Mouse (Mus musculus) lung, adult 2 months (tissue): ENCODE measurements at regions not wholly inside any gene's neighbourhood (a gene's known extent, or its start where the extent isn't known, plus 50 kb on each side); places are given as distances from the start of the nearest gene placed in this dataset.

Source experiments
- DNase-seq: peaks from one replicate; pipeline ENCODE4 v3.0.0; 2022
- H3K4me1 ChIP-seq: fragments of 200-500 bp; 2 replicates; pipeline ENCODE4 v1.6.1; 2011; ENCODE audit warnings: low read length; ENCODE audit not compliant: control insufficient read depth, insufficient read depth
- H3K4me3 ChIP-seq: fragments of 200-500 bp; replicated peaks from 2 replicates; pipeline ENCODE3; 2011; ENCODE audit warnings: low read depth, mild to moderate bottlenecking, control low read depth, low read length; ENCODE audit errors: extremely low read depth
- CTCF ChIP-seq: fragments of 200-500 bp; IDR thresholded peaks from 2 replicates; pipeline ENCODE4 v1.5.1; 2011; ENCODE audit warnings: mild to moderate bottlenecking, low read length, control low read depth; ENCODE audit not compliant: insufficient read depth
- POLR2A ChIP-seq: fragments of 200-500 bp; IDR thresholded peaks from 2 replicates; pipeline ENCODE4 v1.6.1; 2011; ENCODE audit warnings: low read depth, mild to moderate bottlenecking, control low read depth, low read length, borderline replicate concordance; ENCODE audit errors: extremely low read depth
- WGBS: fragments of 180-500 bp; shearing (Covaris S2); methylation state at CpG from one replicate; pipeline ENCODE4 v1.1.7; 2018; 5-methylcytosine and 5-hydroxymethylcytosine counted together

DNA sequence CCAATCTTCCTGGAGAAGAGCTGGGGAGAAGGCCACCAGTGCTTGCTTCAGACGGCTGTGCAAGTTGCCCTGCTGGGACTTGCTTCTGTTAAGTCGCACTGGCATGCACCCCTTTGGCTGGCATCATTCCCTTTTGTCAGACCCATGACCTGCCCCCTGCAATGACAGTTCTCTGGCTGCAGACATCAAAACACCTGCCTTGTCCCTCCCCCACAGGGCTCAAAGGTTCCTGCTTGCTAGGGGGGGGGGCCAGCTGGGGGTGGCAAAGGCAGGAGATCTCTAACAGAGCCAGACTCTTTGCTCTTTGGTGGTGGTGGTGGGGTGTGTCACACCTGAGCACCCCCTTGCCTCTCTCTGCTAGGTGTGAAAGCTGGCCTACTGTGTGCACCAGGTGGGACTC, 154.5 kb downstream of the Trim29 start:
- 45% methylated on average over 2 of the region's 2 CpGs for WGBS
- Histone ChIP-seq H3K4me1 (no peaks in the 10 kb centered on the region), H3K4me3 (no peak overlapping the region)
- no peak for DNase-seq
- TF ChIP-seq POLR2A, result no peak
- no peak for TF ChIP-seq CTCF

DNA sequence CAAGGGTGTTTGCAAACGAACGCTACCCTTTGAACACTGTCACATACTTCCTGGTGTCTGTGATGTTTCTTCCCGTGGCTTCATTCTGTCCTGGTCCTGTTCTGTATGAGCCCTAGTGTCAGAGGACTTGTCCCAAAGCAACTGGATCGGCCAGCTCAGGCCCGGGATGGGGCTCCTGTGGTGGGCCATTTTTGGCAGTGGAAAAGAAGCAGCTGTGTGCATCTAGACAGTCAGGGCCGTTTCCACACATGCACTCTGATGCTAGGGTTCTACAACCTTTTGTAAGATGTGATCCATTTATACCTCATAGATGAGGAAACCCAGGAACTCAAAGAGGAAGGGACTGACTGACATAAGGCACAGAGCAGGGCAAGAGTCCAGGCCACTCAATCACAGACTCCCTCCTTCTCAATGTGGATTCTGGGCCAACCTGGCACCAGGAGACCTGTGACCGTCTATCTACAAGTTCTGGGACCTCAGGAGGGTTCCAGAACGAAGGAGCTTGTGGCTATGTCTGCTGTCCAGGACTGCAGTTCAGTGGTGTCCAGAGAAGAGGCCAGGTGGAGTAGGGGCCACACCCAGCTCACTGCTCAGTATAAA, 155.2 kb downstream of the Trim29 start:
- TF ChIP-seq POLR2A, result no peak
- no peak for DNase-seq
- Histone ChIP-seq H3K4me1 (no peaks in the 10 kb centered on the region), H3K4me3 (no peak overlapping the region)
- 60% methylated on average over 8 of the region's 8 CpGs for WGBS

DNA sequence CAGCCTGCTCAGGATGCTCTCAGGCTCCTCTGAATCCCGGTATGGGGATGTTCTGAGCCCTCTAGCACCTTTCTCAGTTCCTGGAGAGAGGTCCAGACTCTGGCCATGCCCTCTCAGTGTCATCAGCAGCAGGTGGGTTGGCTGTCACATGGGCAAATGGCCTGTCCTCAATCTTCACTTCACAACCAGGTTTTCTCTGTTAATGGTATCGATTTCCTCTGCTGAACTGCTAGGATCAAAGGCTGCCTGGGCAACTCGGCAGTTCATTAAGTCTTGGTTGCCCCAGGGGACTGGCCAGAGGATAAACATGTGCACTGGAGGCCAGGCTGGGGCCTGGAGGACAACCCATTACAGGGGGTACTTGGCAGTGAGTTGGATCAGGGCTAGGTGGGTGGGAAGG, 156.2 kb downstream of the Trim29 start:
- no peaks in the 10 kb centered on the region for H3K4me1 ChIP-seq
- DNase-seq, result no peak
- TF ChIP-seq CTCF (no peak), POLR2A (no peak)
- no peak overlapping the region for H3K4me3 ChIP-seq
- WGBS, result 40% methylated on average over 3 of the region's 3 CpGs

- Histone ChIP-seq H3K4me3 (no peak overlapping the region), H3K4me1 (no peaks in the 10 kb centered on the region)
- WGBS, result 47% methylated on average over 10 of the region's 10 CpGs
- no peak for TF ChIP-seq CTCF
- no peak for TF ChIP-seq POLR2A
- DNase-seq, result no peak
Measured at GRCm38 (mm10) chr9:43469215-43469614, 158.6 kb downstream of the Trim29 start.

DNA sequence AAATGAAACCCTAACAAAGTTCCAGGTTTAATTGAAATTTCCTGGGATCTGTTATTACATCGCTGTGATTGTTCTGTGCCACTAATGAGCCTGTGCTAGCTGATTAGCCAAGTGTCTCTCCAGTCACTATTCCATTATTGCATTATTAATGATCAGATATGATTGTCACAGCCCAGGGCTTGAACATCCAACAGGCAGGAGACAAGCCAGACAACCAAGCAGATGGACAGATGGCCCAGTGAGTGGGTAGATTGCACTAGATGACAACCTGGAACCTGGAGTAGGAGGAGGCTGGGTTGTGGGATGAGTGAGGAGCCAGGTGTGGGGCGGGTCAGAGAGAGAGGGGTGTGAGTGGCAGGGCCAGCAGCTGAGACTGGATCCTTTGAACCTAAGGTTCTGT, 161.6 kb downstream of the Trim29 start:
- Histone ChIP-seq H3K4me3 (no peak overlapping the region), H3K4me1 (no peaks in the 10 kb centered on the region)
- 71% methylated on average over 2 of the region's 2 CpGs for WGBS
- TF ChIP-seq POLR2A (no peak), CTCF (no peak)
- DNase-seq, result no peak

- no peaks in the 10 kb centered on the region for H3K4me1 ChIP-seq
- WGBS, result 36% methylated on average over 1 of the region's 1 CpGs
- H3K4me3 ChIP-seq, result no peak overlapping the region
- DNase-seq, result no peak
- TF ChIP-seq POLR2A, result no peak
- TF ChIP-seq CTCF, result no peak
Measured at GRCm38 (mm10) chr9:43473164-43473563, 162.5 kb downstream of the Trim29 start.

- Histone ChIP-seq H3K4me3 (no peak overlapping the region), H3K4me1 (no peaks in the 10 kb centered on the region)
- DNase-seq, result no peak
- no peak for TF ChIP-seq CTCF
- no peak for TF ChIP-seq POLR2A
- 49% methylated on average over 16 of the region's 16 CpGs for WGBS
Measured at GRCm38 (mm10) chr9:43473601-43474302, 163.1 kb downstream of the Trim29 start.

DNA sequence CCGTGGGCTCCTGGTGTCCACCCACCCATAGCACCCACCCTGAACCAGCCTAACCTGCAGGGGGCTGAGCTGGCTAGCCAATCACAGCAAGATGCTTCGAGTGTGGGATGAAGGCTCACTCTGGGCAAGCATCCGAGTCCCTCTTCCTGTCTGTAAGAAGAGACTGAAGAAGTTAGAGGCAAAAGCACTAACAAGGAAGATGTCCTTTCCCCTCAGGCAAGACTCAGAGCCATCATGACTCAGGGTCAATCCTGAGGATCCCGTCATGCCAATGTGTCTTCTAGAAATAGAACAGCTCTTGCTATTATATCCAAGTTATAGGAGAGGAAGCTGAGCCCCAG, 163.6 kb downstream of the Trim29 start:
- H3K4me1 ChIP-seq, result no peaks in the 10 kb centered on the region
- no peak overlapping the region for H3K4me3 ChIP-seq
- TF ChIP-seq POLR2A (no peak), CTCF (no peak)
- 65% methylated on average over 4 of the region's 4 CpGs for WGBS
- no peak for DNase-seq

GRCm38 (mm10) chr9:43480826-43481591, 170.4 kb downstream of the Trim29 start:
- 51% methylated on average over 3 of the region's 3 CpGs for WGBS
- no peak for DNase-seq
- Histone ChIP-seq H3K4me1 (no peaks in the 10 kb centered on the region), H3K4me3 (no peak overlapping the region)
- TF ChIP-seq CTCF (no peak), POLR2A (no peak)
